Mouse (Mus musculus) frontal cortex, postnatal 25 days (tissue): ENCODE measurements around the gene Lrrc1.

Source experiments
- DNase-seq, 2 experiments: peaks; one replicate each; pipeline ENCODE4 v3.0.0; 2022; ENCODE audit warnings: low spot score in 2 of 2

Gene Lrrc1

GRCm38 (mm10) chr9:77502171-77502547 lies 42.5 kb downstream of the Lrrc1 start:
- DNase-seq: no peak

- no peak for DNase-seq
These were observed 45.6 kb downstream of the Lrrc1 start for GRCm38 (mm10) chr9:77499084-77499483.

- no peak for DNase-seq
These were observed 46.3 kb downstream of the Lrrc1 start for GRCm38 (mm10) chr9:77498406-77498805.

GRCm38 (mm10) chr9:77497173-77497572 lies 47.5 kb downstream of the Lrrc1 start:
- no peak for DNase-seq

- DNase-seq: no peak
These were observed 48.1 kb downstream of the Lrrc1 start for GRCm38 (mm10) chr9:77496540-77497062.

GRCm38 (mm10) chr9:77494307-77494706 lies 50.4 kb downstream of the Lrrc1 start:
- DNase-seq: no peak

DNA sequence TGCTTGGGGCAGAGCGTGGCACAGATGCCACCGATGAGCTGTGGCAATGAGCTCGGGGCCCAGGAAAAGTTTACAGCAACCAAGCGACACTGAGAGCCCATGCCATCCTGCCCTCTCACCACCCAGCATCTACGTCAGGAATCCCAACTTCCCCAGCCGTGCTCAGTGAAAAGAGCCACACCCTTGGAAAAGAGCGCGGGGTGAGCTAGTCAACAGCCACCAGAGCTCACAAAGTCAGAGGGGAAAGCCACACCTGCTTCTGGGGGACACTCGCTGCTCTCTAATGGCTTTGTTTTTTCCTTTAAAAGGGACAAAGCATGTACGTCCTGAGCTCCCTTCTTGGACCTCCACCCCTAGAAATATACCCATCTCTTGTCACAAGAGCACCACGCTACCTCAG lies 56.1 kb downstream of the Lrrc1 start:
- DNase-seq: no peak

- DNase-seq: no peak
These were observed 57.2 kb downstream of the Lrrc1 start for GRCm38 (mm10) chr9:77487427-77487826.

DNA sequence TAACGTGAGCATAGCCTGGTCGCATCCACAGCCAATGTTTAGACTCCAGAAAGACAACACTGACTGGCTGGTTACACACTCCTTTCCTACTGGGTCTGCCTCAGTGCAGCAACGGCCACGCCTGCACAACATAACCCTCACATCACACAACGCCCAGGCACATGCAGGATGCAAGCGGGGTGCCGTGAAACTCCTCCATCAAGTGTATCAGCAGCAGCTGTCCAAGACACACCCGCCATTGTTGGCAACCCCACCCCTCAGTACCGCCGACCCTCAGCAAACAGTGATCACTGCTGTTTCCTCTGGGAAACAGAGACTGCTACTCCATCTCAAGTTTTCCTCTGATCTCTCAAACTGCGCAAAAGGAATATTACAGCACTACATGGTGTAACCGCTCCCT lies 58.8 kb downstream of the Lrrc1 start:
- no peak for DNase-seq

- DNase-seq: no peak
These were observed 59.9 kb downstream of the Lrrc1 start for GRCm38 (mm10) chr9:77484751-77485150.

DNA sequence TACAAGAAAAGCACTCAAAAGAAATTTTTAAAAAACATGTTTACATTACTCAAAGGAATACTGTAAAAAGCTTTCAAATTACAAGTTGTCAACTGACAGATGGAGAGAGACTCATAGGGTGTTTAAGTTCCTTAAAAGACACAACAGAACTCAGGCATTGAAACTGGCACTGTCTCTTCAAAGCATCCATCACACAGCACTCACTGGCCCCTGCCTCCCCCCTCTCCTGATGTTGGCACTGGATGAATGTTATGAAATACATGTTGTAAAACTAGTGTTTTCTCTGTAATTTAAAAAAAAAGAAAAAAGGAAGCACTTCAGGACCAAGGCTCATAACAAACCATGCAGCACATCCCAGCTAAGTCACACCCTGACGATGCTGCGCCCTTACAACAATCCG lies 61.1 kb downstream of the Lrrc1 start:
- no peak for DNase-seq

GRCm38 (mm10) chr9:77482281-77482680 lies 62.4 kb downstream of the Lrrc1 start:
- DNase-seq: no peak

GRCm38 (mm10) chr9:77481380-77481779 lies 63.3 kb downstream of the Lrrc1 start:
- DNase-seq: no peak

DNA sequence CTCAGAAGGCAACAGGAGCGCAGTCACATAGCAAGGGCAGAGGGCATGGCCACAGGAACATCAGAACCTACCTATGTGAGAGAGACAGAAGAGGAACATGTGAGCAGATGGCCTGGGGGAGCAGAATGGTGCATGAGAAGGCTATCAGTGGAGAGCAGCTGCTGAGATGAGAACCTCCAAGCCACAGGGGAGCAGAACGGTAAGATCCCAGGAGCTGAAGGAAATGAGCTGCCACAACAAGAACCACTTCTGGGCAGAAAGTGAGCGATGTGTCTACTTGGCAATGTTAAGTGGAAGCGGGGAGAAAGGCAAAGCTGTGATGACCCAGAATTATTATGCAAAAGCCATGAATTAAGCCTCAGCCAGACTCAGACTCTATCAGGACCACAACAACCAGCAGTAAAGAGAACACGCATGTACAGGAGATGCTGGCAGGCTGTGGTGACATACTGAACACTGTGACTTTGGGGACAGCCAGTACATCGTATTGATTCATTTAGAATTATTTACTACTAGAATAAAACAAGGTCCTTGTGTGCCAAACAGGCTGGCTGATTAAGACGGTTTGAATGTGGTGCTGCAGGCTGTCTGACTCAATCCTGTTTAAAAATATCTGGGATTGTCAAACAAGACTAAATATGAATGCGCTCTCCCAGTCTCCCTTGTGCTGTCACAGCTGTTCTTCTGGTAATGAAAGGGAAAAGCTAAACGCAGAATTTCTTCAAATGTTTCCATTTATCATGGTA lies 63.9 kb downstream of the Lrrc1 start:
- DNase-seq: no peak

DNA sequence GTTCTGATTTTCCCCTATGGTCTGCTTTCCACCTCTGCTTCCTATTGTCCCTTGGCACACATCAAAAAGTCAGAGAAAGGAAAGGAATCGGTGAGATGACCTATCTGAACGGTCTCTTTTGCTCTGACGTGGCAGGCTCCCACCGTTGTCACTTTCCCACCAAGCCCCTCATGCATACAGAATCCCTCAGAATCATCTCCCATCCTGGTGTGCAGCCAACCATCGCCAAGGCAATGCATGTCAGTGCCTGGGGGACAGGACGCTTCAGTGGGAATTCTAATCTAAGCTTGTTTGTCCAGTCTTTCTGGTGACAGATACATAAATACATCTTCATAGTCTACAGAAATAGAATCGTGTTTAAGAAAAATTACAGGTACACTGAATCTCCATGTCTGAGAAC lies 64.7 kb downstream of the Lrrc1 start:
- DNase-seq: no peak

- no peak for DNase-seq
These were observed 66.3 kb downstream of the Lrrc1 start for GRCm38 (mm10) chr9:77478166-77478920.

DNA sequence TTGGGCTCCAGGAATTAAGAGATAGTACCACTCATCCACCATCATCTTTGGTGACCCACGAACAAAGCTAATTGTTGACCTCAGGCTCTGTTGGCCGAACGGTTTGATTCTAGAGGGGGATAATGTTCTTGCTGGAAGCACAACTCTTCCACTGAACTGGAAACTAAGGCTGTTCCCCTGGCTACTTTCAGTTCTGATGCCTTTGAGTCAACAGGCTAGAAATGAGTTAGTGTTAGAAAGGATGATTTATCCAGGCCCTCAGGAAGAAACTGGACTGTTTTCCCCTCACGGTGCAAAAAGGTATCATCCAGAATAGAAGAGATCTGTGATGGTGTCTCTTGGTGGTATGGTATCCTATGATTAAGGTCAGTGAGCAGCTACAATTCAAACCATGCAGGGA lies 70.1 kb downstream of the Lrrc1 start:
- no peak for DNase-seq

GRCm38 (mm10) chr9:77472557-77472956 lies 72.1 kb downstream of the Lrrc1 start:
- DNase-seq: no peak

DNA sequence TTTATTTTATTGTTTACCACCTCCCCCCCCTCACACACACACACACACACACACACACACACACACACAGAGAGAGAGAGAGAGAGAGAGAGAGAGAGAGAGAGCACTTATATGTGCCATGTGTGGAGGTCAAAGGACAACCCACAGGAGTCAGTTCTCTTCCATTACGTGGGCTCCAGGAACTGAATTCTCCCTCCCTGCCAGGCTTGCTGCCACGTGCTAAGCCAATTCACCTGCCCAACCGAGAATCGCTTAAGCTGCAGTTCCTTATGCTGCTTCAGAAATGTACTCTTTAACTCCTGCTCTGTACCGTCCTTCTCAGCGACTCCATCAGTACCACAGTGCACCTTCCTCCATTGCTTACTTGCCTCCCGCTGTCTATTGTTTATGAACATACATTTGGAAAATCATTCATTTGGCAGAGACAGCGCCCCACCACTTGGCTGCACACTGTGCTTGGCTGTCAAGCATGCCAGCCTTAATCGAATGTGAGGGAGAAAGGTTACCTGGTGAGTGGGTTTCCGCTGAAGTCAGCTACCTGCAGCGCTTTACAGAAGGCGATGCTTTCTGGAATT lies 72.9 kb downstream of the Lrrc1 start:
- DNase-seq: no peak

DNA sequence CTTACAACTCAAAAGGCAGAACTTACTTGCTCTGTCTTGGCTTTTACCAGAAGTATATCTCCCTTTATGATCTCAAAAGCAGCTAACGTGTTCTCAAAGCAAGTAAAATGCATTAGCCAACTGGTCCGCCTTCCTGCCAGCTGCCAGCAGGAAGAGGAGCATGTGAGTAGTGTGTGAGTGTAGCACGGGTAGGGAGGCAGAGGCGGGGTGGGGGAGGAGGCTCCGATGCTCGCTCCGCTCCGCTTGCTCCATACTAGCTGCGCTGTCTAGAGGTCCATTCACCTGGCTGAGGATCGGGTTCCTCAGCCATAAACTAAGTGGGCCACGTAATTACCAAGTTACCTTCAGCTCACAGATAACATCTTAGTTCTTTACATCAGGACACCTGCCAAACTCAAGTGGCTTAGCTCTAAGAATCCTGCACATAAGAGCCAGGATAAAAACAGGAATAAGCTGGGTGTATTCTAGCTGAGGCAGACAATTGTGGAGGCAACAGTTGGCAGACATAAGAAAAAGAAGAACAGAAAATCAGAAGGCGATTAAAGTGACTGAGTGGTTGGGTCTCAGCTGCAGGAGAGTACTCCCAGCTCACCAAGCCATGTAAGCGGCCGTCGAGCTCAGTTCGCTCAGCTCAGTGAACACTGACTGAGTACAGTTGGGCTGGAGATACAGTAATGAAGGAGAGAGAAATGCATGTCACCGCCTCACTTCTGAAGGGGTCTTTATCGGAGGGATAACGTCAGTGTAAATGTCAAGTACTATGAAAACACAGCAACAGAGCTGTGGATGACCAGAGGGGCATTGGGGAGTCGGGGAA lies 74.7 kb downstream of the Lrrc1 start:
- peak in 1 of 2 experiments; percentile 26 for DNase-seq

DNA sequence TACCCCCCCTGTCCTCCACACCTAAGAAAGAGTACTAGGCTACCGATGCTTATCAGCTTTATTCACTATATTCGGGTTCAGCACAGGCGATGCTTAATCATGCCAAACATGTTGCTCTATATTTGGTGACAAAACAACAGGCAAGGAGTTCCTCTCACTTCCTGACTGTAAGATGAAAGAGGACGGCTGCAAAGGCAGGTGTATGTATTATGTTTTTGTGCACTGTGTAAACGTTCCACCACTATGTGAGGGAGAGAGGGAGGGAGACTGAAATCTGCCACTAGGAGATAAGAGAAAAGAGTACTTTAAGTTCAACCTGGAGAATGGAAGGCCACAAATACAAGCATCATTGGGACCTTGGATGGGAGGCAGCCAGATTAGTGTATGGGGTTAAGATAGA lies 77.7 kb downstream of the Lrrc1 start:
- no peak for DNase-seq

- DNase-seq: no peak
These were observed 79.3 kb downstream of the Lrrc1 start for GRCm38 (mm10) chr9:77465401-77465800.
